Mouse (Mus musculus) activated CD4-positive, CD25-positive, alpha-beta regulatory T cell, adult 4 months (primary cell): Measurements from ENCODE around the gene Gm13030. TPM values are rescaled to one million over a fixed set of nuclear protein-coding genes. Genes with fewer than 3 reads are reported as not detected.
"Not testable (repeated sequence)": the region's sequence is repeated elsewhere in the genome, so short reads cannot be mapped to it uniquely, and the experiment has no call there.

Experiments used
- ATAC-seq: one replicate; pipeline ENCODE4 v1.8.0; 2017
- polyA plus RNA-seq, 2 experiments: library from polyadenylated mRNA; unstranded; fragments of 100-300 nt; shearing (Covaris generic); gene quantifications; one replicate each; pipeline ENCODE4 v1.2.1; 2017

The Gm13030 gene
- not detected for polyA plus RNA-seq

GRCm38 (mm10) chr4:138873864-138874263 is at the start of gene Gm13030:
Gm13030 (minus strand) TSS chr4:138873964.
- ATAC-seq: no peak

GRCm38 (mm10) chr4:138922131-138922459 is 48.3 kb upstream of the Gm13030 start:
- peak; percentile 91 for ATAC-seq

GRCm38 (mm10) chr4:138921254-138922130 is 47.7 kb upstream of the Gm13030 start:
- no peak for ATAC-seq

- ATAC-seq: no peak
These were observed 43.5 kb upstream of the Gm13030 start for GRCm38 (mm10) chr4:138917282-138917681.

GRCm38 (mm10) chr4:138913797-138914196 is 40.0 kb upstream of the Gm13030 start, which contains the start of gene Otud3:
Otud3 (minus strand) TSS chr4:138913945.
- ATAC-seq: peak; percentile 95

- no peak for ATAC-seq
These were observed 39.5 kb upstream of the Gm13030 start for GRCm38 (mm10) chr4:138913141-138913787.

- ATAC-seq: no peak
These were observed 32.0 kb upstream of the Gm13030 start for GRCm38 (mm10) chr4:138905624-138906337.

- ATAC-seq: no peak
These were observed 25.6 kb upstream of the Gm13030 start for GRCm38 (mm10) chr4:138899361-138899760.

GRCm38 (mm10) chr4:138893789-138894188 is 20.0 kb upstream of the Gm13030 start:
- ATAC-seq: not testable (repeated sequence)

- no peak for ATAC-seq
These were observed 18.9 kb upstream of the Gm13030 start for GRCm38 (mm10) chr4:138892655-138893054.

- ATAC-seq: no peak
These were observed 15.9 kb upstream of the Gm13030 start for GRCm38 (mm10) chr4:138889635-138890034.

- no peak for ATAC-seq
These were observed 15.4 kb upstream of the Gm13030 start for GRCm38 (mm10) chr4:138889165-138889564.

GRCm38 (mm10) chr4:138884261-138884660 is 10.5 kb upstream of the Gm13030 start:
- ATAC-seq: peak; percentile 46

GRCm38 (mm10) chr4:138882179-138882578 is 8.4 kb upstream of the Gm13030 start:
- no peak for ATAC-seq

- no peak for ATAC-seq
These were observed 7.2 kb upstream of the Gm13030 start for GRCm38 (mm10) chr4:138880811-138881584.

GRCm38 (mm10) chr4:138879808-138880207 is 6.0 kb upstream of the Gm13030 start:
- ATAC-seq: no peak

- no peak for ATAC-seq
These were observed 5.0 kb upstream of the Gm13030 start for GRCm38 (mm10) chr4:138878783-138879182.

GRCm38 (mm10) chr4:138877731-138878130 is 4.0 kb upstream of the Gm13030 start, which contains the start of gene Pla2g2e:
Pla2g2e (plus strand) TSS chr4:138877942.
- no peak for ATAC-seq

- ATAC-seq: no peak
These were observed 2.2 kb upstream of the Gm13030 start for GRCm38 (mm10) chr4:138875986-138876385.

- ATAC-seq: not testable (repeated sequence)
These were observed 1.5 kb upstream of the Gm13030 start for GRCm38 (mm10) chr4:138875275-138875674.

- ATAC-seq: no peak
These were observed 5.1 kb downstream of the Gm13030 start for GRCm38 (mm10) chr4:138868666-138869065.

- no peak for ATAC-seq
These were observed 7.4 kb downstream of the Gm13030 start for GRCm38 (mm10) chr4:138866413-138866812.
